In genomic region chr14:31139666-31140065, GRCm38 (mm10) we compare ENCODE assay signal across 11 mouse cellular contexts.
"Had no signal": no experiment of that assay in that cellular context is flagged by ENCODE, and none has a peak within 500 bp of the region (broad histone marks: within the 10 kb centered on the region; RNA-seq: fewer than 3 reads in every experiment).

No protein-coding gene starts in this region.

- ATAC-seq: midbrain, embryonic 16.5 days had no signal

- H3K4me1 ChIP-seq: limb, embryonic 12.5 days had no signal

- H3K9me3 ChIP-seq: limb, embryonic 12.5 days; midbrain, embryonic 12.5 days; neural tube, embryonic 13.5 days had no signal

- DNase-seq: kidney, adult 8-10 months; lung, adult 18-20 months; right cerebral cortex, adult 18-20 months; right cerebral cortex, postnatal 25 days; thymus, postnatal 14 days had no signal

- H3K27me3 ChIP-seq: limb, embryonic 12.5 days; midbrain, embryonic 12.5 days; neural tube, embryonic 13.5 days had no signal

- H3K27ac ChIP-seq: left cerebral cortex, adult 2 months; limb, embryonic 12.5 days; liver, embryonic 14.5 days; midbrain, embryonic 12.5 days; neural tube, embryonic 13.5 days had no signal

- H3K4me3 ChIP-seq: left cerebral cortex, adult 2 months; limb, embryonic 12.5 days; midbrain, embryonic 12.5 days; neural tube, embryonic 13.5 days had no signal
